Mouse (Mus musculus) hindbrain, postnatal 0 days (tissue): Measurements from ENCODE around the gene Borcs6. TPM values are rescaled to one million over a fixed set of nuclear protein-coding genes. Genes with fewer than 3 reads are reported as not detected.

Source experiments
- ATAC-seq: fragments of 200-750 bp; cut with Nextera tagmentation; 2 replicates; pipeline ENCODE4 v1.8.0; 2017; ENCODE audit warnings: mild to moderate bottlenecking, moderate TSS enrichment, moderate library complexity
- DNase-seq: peaks from one replicate; pipeline ENCODE4 v3.0.0-alpha.2; 2015; ENCODE audit warnings: low spot score
- H3K27ac ChIP-seq: fragments of 300-500 bp; sonication (generic); 2 replicates; pipeline ENCODE4 v1.5.1; 2014; ENCODE audit warnings: mild to moderate bottlenecking
- H3K27me3 ChIP-seq: fragments of 300-500 bp; sonication (generic); 2 replicates; pipeline ENCODE4 v1.6.1; 2014; ENCODE audit warnings: low read length, mixed read lengths; ENCODE audit not compliant: insufficient read depth
- H3K36me3 ChIP-seq: fragments of 300-500 bp; sonication (generic); 2 replicates; pipeline ENCODE4 v1.6.1; 2014; ENCODE audit warnings: low read length, mixed read lengths; ENCODE audit not compliant: insufficient read depth
- H3K4me1 ChIP-seq: fragments of 300-500 bp; sonication (generic); 2 replicates; pipeline ENCODE4 v1.6.1; 2014; ENCODE audit warnings: antibody characterized with exemption, low read length, mixed read lengths; ENCODE audit not compliant: insufficient read depth
- H3K4me2 ChIP-seq: fragments of 300-500 bp; sonication (generic); 2 replicates; pipeline ENCODE4 v1.6.1; 2014; ENCODE audit warnings: low read depth, mild to moderate bottlenecking, low read length, moderate library complexity, mixed read lengths
- H3K4me3 ChIP-seq: fragments of 300-500 bp; sonication (generic); 2 replicates; pipeline ENCODE4 v1.5.1; 2014; ENCODE audit warnings: low read length
- H3K9ac ChIP-seq: fragments of 300-500 bp; sonication (generic); replicated peaks from 2 replicates; pipeline ENCODE4 v1.6.1; 2014; ENCODE audit warnings: mild to moderate bottlenecking, low read length, moderate library complexity, mixed read lengths
- H3K9me3 ChIP-seq: fragments of 300-500 bp; sonication (generic); 2 replicates; pipeline ENCODE4 v1.6.1; 2016; ENCODE audit warnings: low read length, mixed read lengths
- CTCF ChIP-seq: IDR thresholded peaks from 2 replicates; pipeline ENCODE4 v1.5.1; 2016; ENCODE audit warnings: antibody characterized with exemption, control low read depth, low read depth
- WGBS: fragments of 180-500 bp; shearing (Covaris S2); extraction: QIAGEN DNeasy Blood & Tissue Kit; methylation state at CpG from one replicate; pipeline ENCODE4 v1.1.7; 2014; 5-methylcytosine and 5-hydroxymethylcytosine counted together
- polyA plus RNA-seq: library from polyadenylated mRNA; unstranded; fragments of >200 nt; fragmentation: Nextera tagmentation; extraction: Ambion mirVana; gene quantifications from 2 replicates; pipeline ENCODE4 v1.2.1, GENCODE M21; 2015
- total RNA-seq: library from RNA; depleted of rRNA; stranded (reverse); fragments of >200 nt; gene quantifications from 2 replicates; pipeline ENCODE4 v1.2.3, GENCODE M21; 2014

Borcs6 gene
- total and polyA plus RNA-seq, 2 experiments from 2014 or later = 21.9 to 25.4 TPM

DNA sequence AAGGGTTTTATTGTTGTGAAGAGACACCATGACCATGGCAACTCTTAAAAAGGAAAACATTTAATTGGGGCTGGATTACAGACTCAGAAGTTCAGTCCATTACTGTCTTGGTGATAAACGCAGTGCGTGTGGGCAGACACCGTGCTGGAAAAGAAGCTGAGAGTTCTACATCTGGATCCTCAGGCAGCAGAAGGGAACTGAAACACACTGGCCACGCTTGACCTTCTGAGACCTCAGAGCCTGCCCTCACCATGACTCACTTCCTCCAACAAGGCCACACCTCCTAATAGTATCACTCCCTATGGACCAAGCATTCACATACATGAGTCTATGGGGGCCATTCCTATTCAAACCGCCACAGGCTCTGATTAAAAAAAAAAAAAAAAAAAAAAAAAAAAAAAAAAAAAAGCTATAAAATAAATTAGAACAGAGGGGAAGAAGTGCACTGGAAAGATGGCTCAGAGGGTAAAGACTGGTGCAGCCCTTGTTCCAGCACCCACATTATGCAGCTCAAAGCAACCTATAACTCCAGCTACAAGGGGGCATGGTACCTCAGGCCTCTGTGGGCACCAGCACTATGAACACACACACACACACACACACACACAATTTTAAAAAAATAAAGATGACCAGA is 19.4 kb downstream of the Borcs6 start:
- Histone ChIP-seq H3K27ac (no peak overlapping the region), H3K36me3 (no peaks in the 10 kb centered on the region), H3K9ac (no peak overlapping the region), H3K4me3 (no peak overlapping the region), H3K4me1 (no peaks in the 10 kb centered on the region), H3K27me3 (no peaks in the 10 kb centered on the region), H3K9me3 (no peaks in the 10 kb centered on the region), H3K4me2 (no peak overlapping the region)
- no peak for ATAC-seq
- TF ChIP-seq CTCF = no peak
- no peak for DNase-seq
- 74% methylated on average over 5 of the region's 5 CpGs for WGBS

DNA sequence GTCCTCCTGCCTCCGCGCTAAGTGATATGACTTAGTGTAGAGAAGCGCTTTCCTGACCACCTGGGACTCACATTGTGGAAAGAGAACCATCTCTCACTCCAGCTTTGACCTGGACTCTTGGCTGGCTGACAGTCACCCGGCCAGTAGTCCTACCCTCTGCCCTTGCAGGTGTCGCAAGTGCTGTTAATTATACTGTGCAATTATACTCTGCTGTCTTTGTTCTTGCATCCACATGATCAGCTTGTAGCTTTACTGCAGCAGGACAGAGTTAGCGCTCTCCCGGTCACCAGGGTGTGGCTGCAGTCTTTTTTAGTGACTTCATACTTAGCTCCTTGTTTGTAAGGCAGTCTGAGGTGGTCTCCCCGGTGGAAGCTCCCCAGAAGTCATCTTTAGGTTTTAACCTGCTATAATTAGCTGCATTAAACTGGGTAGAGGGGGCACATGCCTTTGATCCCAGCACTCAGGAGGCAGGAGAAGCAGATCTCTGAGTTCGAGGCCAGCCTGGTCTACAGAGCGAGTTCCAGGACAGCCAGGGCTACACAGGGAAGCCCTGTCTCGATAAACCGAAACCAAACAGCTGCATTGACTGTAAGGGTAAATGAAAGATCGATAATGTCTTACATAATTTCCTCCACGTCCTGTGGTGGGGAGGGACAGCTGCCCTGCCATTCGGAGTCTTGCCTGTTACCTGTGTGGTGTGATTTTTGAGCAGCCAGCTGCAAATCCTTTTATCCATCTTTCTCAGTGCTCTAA is 20.8 kb downstream of the Borcs6 start:
- Histone ChIP-seq H3K27me3 (no peaks in the 10 kb centered on the region), H3K9me3 (no peaks in the 10 kb centered on the region), H3K9ac (no peak overlapping the region), H3K4me3 (no peak overlapping the region), H3K4me1 (no peaks in the 10 kb centered on the region), H3K27ac (no peak overlapping the region), H3K4me2 (no peak overlapping the region), H3K36me3 (no peaks in the 10 kb centered on the region)
- TF ChIP-seq CTCF = no peak
- ATAC-seq = no peak
- 84% methylated on average over 15 of the region's 15 CpGs for WGBS
- DNase-seq = no peak

- H3K4me1 ChIP-seq = no peaks in the 10 kb centered on the region
- ATAC-seq (no peak), DNase-seq (no peak)
- H3K4me2 ChIP-seq = no peak overlapping the region
- no peak for TF ChIP-seq CTCF
- no peaks in the 10 kb centered on the region for H3K27me3 ChIP-seq
- 86% methylated on average over 8 of the region's 8 CpGs for WGBS
- no peaks in the 10 kb centered on the region for H3K36me3 ChIP-seq
- no peak overlapping the region for H3K27ac ChIP-seq
- no peak overlapping the region for H3K9ac ChIP-seq
- H3K4me3 ChIP-seq = no peak overlapping the region
- no peaks in the 10 kb centered on the region for H3K9me3 ChIP-seq
These were observed 21.3 kb downstream of the Borcs6 start for GRCm38 (mm10) chr11:69080855-69081222.

DNA sequence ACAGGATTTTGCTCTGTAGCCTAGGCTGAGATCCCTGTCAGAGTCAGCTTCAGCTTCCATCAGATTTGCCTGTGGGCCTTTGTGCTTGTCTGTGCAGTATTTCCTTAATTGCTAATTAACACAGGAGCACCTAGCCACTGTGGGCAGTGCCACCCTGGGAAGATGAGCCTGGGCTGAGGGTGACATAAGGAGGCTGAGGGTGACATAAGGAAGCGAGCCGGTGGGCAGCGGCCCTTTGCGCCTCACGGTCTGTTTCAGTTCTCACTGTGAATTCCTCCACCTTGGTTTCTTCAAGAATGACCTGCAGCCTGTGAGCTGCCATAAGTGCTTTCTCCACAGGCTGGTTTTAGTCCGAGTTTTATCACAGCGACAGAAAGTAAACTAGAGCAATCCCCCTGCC is 22.1 kb downstream of the Borcs6 start:
- H3K4me2 ChIP-seq = no peak overlapping the region

GRCm38 (mm10) chr11:69085608-69086007 is 26.1 kb downstream of the Borcs6 start:
- Histone ChIP-seq H3K36me3 (0 out of 2 replicates have a peak, but pooled peaks cover 6% of the 10 kb centered on the region), H3K4me1 (peaks cover 13% of the 10 kb centered on the region), H3K4me2 (no peak overlapping the region), H3K9ac (no peak overlapping the region), H3K9me3 (no peaks in the 10 kb centered on the region), H3K4me3 (no peak overlapping the region), H3K27ac (no peak overlapping the region), H3K27me3 (no peaks in the 10 kb centered on the region)
- DNase-seq (no peak), ATAC-seq (no peak)
- WGBS = 73% methylated on average over 6 of the region's 6 CpGs
- no peak for TF ChIP-seq CTCF

More for the DNA sequence above, 22.1 kb downstream of the Borcs6 start:
- no peak overlapping the region for H3K4me3 ChIP-seq
- no peak for TF ChIP-seq CTCF
- no peak overlapping the region for H3K9ac ChIP-seq
- H3K4me1 ChIP-seq = no peaks in the 10 kb centered on the region
- H3K27me3 ChIP-seq = no peaks in the 10 kb centered on the region
- no peak overlapping the region for H3K27ac ChIP-seq
- ATAC-seq (no peak), DNase-seq (no peak)
- H3K9me3 ChIP-seq = no peaks in the 10 kb centered on the region
- 86% methylated on average over 7 of the region's 7 CpGs for WGBS
- H3K36me3 ChIP-seq = no peaks in the 10 kb centered on the region

- no peak for ATAC-seq
- Histone ChIP-seq H3K36me3 (peaks cover 6% of the 10 kb centered on the region; the same call in 1 of the 2 replicates), H3K27ac (no peak overlapping the region), H3K4me2 (no peak overlapping the region), H3K4me1 (peaks cover 13% of the 10 kb centered on the region), H3K9me3 (no peaks in the 10 kb centered on the region), H3K4me3 (no peak overlapping the region), H3K27me3 (no peaks in the 10 kb centered on the region), H3K9ac (no peak overlapping the region)
- no peak for TF ChIP-seq CTCF
- WGBS = 75% methylated on average over 6 of the region's 6 CpGs
- no peak for DNase-seq
These were observed 26.9 kb downstream of the Borcs6 start for GRCm38 (mm10) chr11:69086390-69086789.

- H3K4me1 ChIP-seq = peaks cover 13% of the 10 kb centered on the region
- H3K36me3 ChIP-seq = peaks cover 6% of the 10 kb centered on the region; the same call in 1 of the 2 replicates
- no peaks in the 10 kb centered on the region for H3K9me3 ChIP-seq
- no peak for DNase-seq
- no peak overlapping the region; the same call in 1 of the 2 replicates for H3K27ac ChIP-seq
- no peak overlapping the region for H3K4me3 ChIP-seq
- WGBS = 41% methylated on average over 4 of the region's 4 CpGs
- no peak for ATAC-seq
- H3K9ac ChIP-seq = no peak overlapping the region
- H3K27me3 ChIP-seq = no peaks in the 10 kb centered on the region
- TF ChIP-seq CTCF = no peak
- no peak overlapping the region for H3K4me2 ChIP-seq
These were observed 27.6 kb downstream of the Borcs6 start for GRCm38 (mm10) chr11:69087082-69087481.
